Comparison of ENCODE assay signal across 18 mouse cellular contexts in genomic region chr17:86331835-86332234, GRCm38 (mm10).
A peak's percentile ranks its signal among the peaks of the same experiment; 100 is the strongest.
DNase-seq lines count a peak whose midpoint lies in the region; ATAC-seq lines count a peak whose summit lies in the region.
"Had no signal": no experiment of that assay in that cellular context is flagged by ENCODE, and none has a peak within 500 bp of the region (broad histone marks: within the 10 kb centered on the region; RNA-seq: fewer than 3 reads in every experiment).

No protein-coding gene starts in this region.

- H3K4me3 ChIP-seq in intestine, embryonic 16.5 days (ENCODE audit: low read length): no peak overlapping the region
- no peak overlapping the region for H3K4me3 ChIP-seq in intestine, embryonic 15.5 days (replicated peaks)
- no peak overlapping the region for H3K4me3 ChIP-seq in neural tube, embryonic 13.5 days
- no peak overlapping the region for H3K4me3 ChIP-seq in limb, embryonic 12.5 days (replicated peaks)
- no peak overlapping the region for H3K4me3 ChIP-seq in stomach, embryonic 16.5 days (replicated peaks; ENCODE audit: low read length)
- H3K4me3 ChIP-seq: hindbrain, embryonic 10.5 days; myocyte had no signal

- H3K36me3 ChIP-seq in intestine, embryonic 16.5 days (ENCODE audit: control insufficient read depth, insufficient read depth, low read length): no peaks in the 10 kb centered on the region
- H3K36me3 ChIP-seq in intestine, embryonic 15.5 days: no peaks in the 10 kb centered on the region
- no peaks in the 10 kb centered on the region for H3K36me3 ChIP-seq in neural tube, embryonic 13.5 days
- H3K36me3 ChIP-seq in limb, embryonic 12.5 days: no peaks in the 10 kb centered on the region
- H3K36me3 ChIP-seq in stomach, embryonic 16.5 days (ENCODE audit: control insufficient read depth, insufficient read depth, low read length): no peaks in the 10 kb centered on the region
- H3K36me3 ChIP-seq: hindbrain, embryonic 10.5 days had no signal

- peak overlapping the region; percentile 50; the same call in 1 of the 2 replicates for H3K27ac ChIP-seq in intestine, embryonic 16.5 days (ENCODE audit: low read length)
- no peak overlapping the region for H3K27ac ChIP-seq in intestine, embryonic 15.5 days
- H3K27ac ChIP-seq in neural tube, embryonic 13.5 days (replicated peaks): peak overlapping the region; percentile 87
- peak overlapping the region; percentile 14 for H3K27ac ChIP-seq in limb, embryonic 12.5 days
- peak overlapping the region; percentile 17; the same call in 1 of the 2 replicates for H3K27ac ChIP-seq in stomach, embryonic 16.5 days (ENCODE audit: low read length)
- H3K27ac ChIP-seq: macrophage had no signal

- H3K9me3 ChIP-seq in intestine, embryonic 16.5 days (ENCODE audit: control insufficient read depth, low read length): no peaks in the 10 kb centered on the region
- no peaks in the 10 kb centered on the region for H3K9me3 ChIP-seq in intestine, embryonic 15.5 days
- no peaks in the 10 kb centered on the region for H3K9me3 ChIP-seq in neural tube, embryonic 13.5 days
- H3K9me3 ChIP-seq in limb, embryonic 12.5 days: no peaks in the 10 kb centered on the region
- no peaks in the 10 kb centered on the region for H3K9me3 ChIP-seq in stomach, embryonic 16.5 days (replicated peaks; ENCODE audit: control insufficient read depth, low read length)
- H3K9me3 ChIP-seq: hindbrain, embryonic 10.5 days had no signal

- DNase-seq in neural tube, embryonic 10.5 days (ENCODE audit: extremely low spot score, low spot score): no peak
- DNase-seq: cerebellum, adult 9-10 months; gastrocnemius, postnatal 25 days; kidney, adult 2 months; liver; liver, postnatal 0 days; midbrain, embryonic 14.5 days; thymus, postnatal 25 days had no signal

- no peak overlapping the region for H3K9ac ChIP-seq in intestine, embryonic 16.5 days (ENCODE audit: low read depth, low read length)
- no peak overlapping the region for H3K9ac ChIP-seq in intestine, embryonic 15.5 days
- H3K9ac ChIP-seq in neural tube, embryonic 13.5 days: no peak overlapping the region
- H3K9ac ChIP-seq in limb, embryonic 12.5 days (replicated peaks): no peak overlapping the region
- no peak overlapping the region for H3K9ac ChIP-seq in stomach, embryonic 16.5 days (ENCODE audit: low read length)
- H3K9ac ChIP-seq: liver, postnatal 0 days had no signal

- H3K4me1 ChIP-seq in intestine, embryonic 16.5 days (ENCODE audit: control insufficient read depth, insufficient read depth, low read length): peaks cover 33% of the 10 kb centered on the region
- H3K4me1 ChIP-seq in intestine, embryonic 15.5 days (replicated peaks): peaks cover 31% of the 10 kb centered on the region
- H3K4me1 ChIP-seq in neural tube, embryonic 13.5 days (replicated peaks): peaks cover 48% of the 10 kb centered on the region
- peaks cover 46% of the 10 kb centered on the region for H3K4me1 ChIP-seq in limb, embryonic 12.5 days (replicated peaks)
- H3K4me1 ChIP-seq in stomach, embryonic 16.5 days (ENCODE audit: control insufficient read depth, insufficient read depth, low read length): peaks cover 43% of the 10 kb centered on the region

- H3K27me3 ChIP-seq in intestine, embryonic 16.5 days (replicated peaks; ENCODE audit: control insufficient read depth, insufficient read depth, low read length): no peaks in the 10 kb centered on the region
- no peaks in the 10 kb centered on the region for H3K27me3 ChIP-seq in intestine, embryonic 15.5 days (replicated peaks)
- H3K27me3 ChIP-seq in neural tube, embryonic 13.5 days: no peaks in the 10 kb centered on the region
- no peaks in the 10 kb centered on the region for H3K27me3 ChIP-seq in limb, embryonic 12.5 days
- H3K27me3 ChIP-seq in stomach, embryonic 16.5 days (ENCODE audit: control insufficient read depth, insufficient read depth, low read length): no peaks in the 10 kb centered on the region

- H3K4me2 ChIP-seq in intestine, embryonic 16.5 days (ENCODE audit: low read depth, low read length): no peak overlapping the region
- H3K4me2 ChIP-seq in intestine, embryonic 15.5 days (replicated peaks): no peak overlapping the region
- H3K4me2 ChIP-seq in neural tube, embryonic 13.5 days: no peak overlapping the region
- H3K4me2 ChIP-seq in limb, embryonic 12.5 days: no peak overlapping the region
- no peak overlapping the region for H3K4me2 ChIP-seq in stomach, embryonic 16.5 days (ENCODE audit: low read depth, low read length)

- WGBS in intestine, embryonic 16.5 days: 72% methylated on average over 8 of the region's 8 CpGs
- 74% methylated on average over 8 of the region's 8 CpGs for WGBS in intestine, embryonic 15.5 days
- WGBS in neural tube, embryonic 13.5 days: 80% methylated on average over 8 of the region's 8 CpGs
- WGBS in limb, embryonic 12.5 days: 65% methylated on average over 8 of the region's 8 CpGs
- WGBS in stomach, embryonic 16.5 days: 71% methylated on average over 8 of the region's 8 CpGs

- no peak for ATAC-seq in intestine, embryonic 16.5 days
- no peak for ATAC-seq in intestine, embryonic 15.5 days
- no peak for ATAC-seq in neural tube, embryonic 13.5 days (ENCODE audit: low read depth)
- no peak for ATAC-seq in limb, embryonic 12.5 days (ENCODE audit: insufficient number of reproducible peaks, insufficient read depth, low FRiP score, low TSS enrichment, low read depth)
- ATAC-seq in stomach, embryonic 16.5 days (ENCODE audit: insufficient read depth, low FRiP score): no peak
- ATAC-seq in megakaryocyte-erythroid progenitor cell, adult 5-6 weeks (replicated peaks; ENCODE audit: low FRiP score, low TSS enrichment, poor library complexity, severe bottlenecking): no peak
- ATAC-seq: forebrain, embryonic 14.5 days; liver, postnatal 0 days had no signal
